Mouse (Mus musculus) MN1 (cell line): ENCODE data around the gene Nat14.
A peak's percentile ranks its signal among the peaks of the same experiment; 100 is the strongest.

ENCODE experiments used
- DNase-seq: peaks from one replicate; pipeline ENCODE4 v3.0.0-alpha.2; 2016; ENCODE audit warnings: low spot score

The Nat14 gene

GRCm38 (mm10) chr7:4920496-4920895, 1.3 kb upstream of the Nat14 start:
- DNase-seq = no peak

DNA sequence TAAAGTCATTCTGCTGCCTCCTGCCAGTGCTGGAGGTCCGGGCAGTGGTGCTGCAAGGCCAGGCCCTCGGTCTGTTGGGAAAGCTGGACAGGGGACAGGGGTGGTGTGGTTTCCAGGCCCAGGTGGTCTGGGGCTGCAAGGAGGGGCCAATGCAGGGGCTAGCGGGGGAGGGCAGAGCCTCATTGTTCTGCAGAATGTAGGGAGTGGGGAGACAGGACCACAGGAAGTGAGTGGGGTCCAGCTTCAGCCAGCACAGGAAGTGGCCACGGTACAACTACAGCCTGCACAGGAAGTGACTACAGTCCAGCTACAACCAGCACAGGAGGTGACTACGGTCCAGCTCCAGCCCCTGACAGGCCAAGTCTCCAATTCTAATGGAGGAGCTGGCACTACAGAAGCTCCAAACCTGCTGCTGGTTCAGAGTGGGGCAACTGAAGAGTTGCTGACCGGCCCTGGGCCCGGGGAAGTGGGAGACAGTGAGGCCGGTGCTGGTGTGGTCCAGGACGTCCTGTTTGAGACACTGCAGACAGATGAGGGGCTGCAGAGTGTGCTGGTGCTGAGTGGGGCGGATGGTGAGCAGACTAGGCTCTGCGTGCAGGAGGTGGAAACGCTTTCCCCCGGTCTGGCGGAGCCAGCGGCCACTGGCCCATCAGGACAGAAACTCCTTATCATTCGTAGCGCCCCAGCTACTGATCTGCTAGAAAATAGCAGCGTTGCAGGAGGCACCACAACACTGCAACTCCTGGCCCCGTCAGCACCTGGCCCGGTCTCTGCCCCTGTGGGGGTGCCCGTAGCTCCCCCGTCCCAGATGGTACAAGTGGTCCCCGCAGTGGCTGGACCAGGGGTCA, 628 bp upstream of the Nat14 start:
- DNase-seq = no peak

- peak; percentile 86 for DNase-seq
Measured at GRCm38 (mm10) chr7:4922508-4922907, 680 bp downstream of the Nat14 start.

DNA sequence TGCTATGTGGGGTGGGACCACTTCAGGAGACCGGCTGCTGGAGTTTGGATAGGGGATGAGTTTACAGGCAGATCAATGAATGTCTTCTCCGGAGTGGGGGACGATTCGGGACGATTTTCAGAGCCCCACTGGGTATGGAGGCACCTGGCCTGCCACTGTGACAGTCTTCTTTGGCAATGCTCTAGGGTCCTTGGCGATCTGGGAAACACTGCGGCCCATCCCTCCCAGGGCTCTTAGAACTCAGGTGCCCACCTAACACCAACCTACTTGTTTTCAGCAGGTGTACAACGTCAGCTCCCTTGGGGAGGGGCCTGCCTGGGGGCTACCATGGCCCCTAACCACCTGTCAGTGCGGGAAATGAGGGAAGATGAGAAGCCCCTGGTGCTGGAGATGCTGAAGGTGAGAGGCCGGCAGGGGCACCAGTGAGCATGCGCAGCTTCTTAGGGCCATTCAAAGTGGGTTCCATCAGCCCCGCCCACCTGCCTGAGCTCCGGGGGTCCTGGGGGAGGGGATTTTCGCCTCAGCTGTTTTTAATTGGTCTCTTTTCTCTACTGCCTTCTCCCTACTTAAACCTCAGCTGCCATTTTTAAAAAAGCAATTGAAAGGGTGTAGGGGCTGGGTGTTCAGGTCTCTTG, 1.2 kb downstream of the Nat14 start:
- DNase-seq = peak; percentile 76

DNA sequence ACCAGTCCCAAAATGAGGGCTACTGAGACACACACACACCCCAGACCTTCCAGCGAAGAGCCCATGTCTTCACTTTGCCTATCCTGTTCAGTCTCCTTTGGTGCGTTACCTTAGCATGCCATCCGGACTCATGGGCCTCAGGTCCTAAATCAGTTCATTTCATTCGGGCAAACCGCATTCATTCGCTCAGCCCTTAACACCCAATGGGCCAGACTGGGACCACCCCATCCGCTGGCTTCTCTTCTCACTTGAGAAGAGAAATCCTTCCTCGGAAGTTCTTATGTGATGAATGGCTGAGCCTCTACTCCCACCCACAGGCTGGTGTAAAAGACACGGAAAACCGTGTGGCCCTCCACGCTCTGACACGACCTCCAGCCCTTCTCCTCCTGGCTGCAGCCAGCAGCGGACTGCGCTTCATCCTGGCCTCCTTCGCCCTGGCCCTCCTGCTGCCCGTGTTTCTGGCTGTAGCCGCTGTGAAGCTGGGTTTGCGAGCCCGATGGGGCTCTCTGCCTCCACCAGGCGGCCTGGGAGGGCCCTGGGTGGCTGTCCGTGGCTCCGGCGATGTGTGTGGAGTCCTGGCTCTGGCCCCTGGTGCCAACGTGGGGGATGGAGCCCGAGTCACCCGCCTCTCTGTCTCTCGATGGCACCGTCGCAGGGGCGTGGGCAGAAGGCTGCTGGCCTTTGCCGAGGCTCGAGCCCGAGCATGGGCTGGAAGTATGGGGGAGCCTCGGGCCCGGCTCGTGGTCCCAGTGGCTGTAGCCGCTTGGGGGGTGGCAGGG, 1.9 kb downstream of the Nat14 start:
- DNase-seq = peak; percentile 84

DNA sequence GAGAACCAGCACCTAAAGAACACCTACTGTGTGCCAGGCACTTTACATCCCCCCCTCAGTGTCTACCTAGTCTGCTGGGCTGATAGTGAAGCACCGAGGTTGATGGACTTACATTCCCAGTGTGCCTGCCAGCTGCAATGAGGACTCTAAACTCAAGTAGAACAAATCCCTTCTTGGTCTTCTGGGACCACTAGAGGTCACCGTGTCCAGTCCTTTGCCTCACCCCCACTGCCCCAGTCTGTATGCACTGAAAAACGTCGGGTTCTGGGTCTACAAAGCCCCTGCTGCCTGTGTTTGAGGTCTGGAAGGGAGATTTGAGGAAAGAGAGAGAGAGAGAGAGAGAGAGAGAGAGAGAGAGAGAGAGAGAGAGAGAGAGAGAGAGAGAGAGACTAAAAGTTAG, 2.7 kb downstream of the Nat14 start:
- no peak for DNase-seq

GRCm38 (mm10) chr7:4924891-4925301, 3.1 kb downstream of the Nat14 start:
- peak; percentile 87 for DNase-seq

DNA sequence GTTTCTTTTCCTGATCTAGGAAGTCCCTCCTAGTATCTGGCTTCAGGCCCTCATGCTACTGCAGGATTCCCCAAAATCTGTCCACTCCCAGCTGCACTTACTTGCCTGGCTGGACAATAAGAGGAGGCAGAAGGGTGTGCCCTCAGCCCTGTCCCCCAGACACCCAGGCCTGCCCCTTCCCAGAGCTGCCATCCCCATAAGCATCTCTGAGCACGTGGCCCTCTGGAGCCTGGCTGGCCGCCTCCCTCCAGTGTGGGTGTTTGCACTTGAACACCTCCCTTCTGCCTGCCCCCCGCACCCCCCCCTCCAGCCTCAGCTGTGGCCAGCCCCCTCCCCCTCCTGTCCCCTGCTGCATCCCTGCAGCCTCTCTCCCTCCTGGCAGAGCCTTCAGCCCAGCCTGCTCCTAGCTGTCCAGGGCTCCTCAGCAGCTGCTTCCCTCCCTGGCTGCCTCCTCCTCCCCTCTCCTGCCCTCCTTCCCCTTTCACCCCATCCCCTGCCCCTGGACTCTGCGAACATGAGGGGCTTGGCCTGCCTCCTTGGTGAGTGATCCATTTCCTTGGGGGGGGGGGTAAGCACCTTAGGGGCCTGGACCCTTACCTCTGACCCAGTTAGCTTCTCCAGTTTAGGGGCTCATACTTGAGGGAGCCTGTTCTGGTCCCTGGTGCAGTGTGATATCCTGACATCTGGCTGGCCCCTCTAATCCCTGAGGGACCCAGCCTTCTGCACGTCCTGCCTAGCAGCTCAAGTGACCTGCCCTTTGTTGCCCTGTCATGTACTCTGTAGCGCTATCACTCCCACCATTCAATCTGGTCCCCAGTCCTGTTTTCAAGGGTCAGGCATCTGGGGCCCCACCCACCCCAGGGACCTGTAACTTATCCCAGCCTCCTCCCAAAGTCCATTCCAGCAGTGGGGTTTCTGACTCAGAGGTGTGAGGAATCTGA, 3.9 kb downstream of the Nat14 start, which contains the start of gene Ssc5d:
Gene Ssc5d, plus strand, starts transcription at position 345 of the 941 bp plus-strand sequence.
- DNase-seq = peak; percentile 74

DNA sequence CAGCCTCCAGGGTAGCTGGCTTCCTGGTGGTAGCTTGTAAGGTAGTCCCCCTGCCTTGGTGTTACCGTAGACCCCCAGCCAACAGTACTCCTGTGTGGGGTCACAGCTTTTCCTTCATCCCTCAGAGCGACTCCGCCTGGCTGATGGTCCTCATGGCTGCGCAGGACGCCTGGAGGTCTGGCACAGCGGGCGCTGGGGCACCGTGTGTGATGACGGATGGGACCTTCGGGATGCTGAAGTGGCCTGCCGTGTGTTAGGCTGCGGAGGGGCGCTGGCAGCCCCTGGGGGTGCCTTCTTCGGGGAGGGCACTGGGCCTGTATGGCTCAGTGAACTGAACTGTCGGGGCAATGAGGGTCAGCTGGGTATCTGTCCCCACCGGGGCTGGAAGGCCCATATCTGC, 5.0 kb downstream of the Nat14 start:
- no peak for DNase-seq

- no peak for DNase-seq
Measured at GRCm38 (mm10) chr7:4927711-4928110, 5.9 kb downstream of the Nat14 start.

- no peak for DNase-seq
Measured at GRCm38 (mm10) chr7:4928323-4928722, 6.5 kb downstream of the Nat14 start.

DNA sequence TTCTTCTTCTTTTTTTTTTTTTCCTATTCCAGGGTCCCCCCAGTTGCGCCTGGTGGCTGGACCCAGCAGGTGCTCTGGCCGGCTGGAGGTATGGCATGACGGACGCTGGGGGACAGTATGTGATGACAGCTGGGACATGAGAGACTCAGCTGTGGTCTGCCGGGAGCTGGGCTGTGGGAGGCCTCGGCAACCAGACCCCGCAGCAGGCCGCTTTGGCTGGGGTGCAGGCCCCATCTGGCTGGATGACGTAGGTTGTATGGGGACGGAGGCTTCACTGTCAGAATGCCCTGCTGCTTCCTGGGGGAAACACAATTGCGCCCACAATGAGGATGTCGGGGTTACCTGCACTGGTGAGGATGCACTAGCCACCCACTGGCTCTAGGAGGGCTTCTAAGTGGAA, 11.3 kb downstream of the Nat14 start:
- no peak for DNase-seq

DNA sequence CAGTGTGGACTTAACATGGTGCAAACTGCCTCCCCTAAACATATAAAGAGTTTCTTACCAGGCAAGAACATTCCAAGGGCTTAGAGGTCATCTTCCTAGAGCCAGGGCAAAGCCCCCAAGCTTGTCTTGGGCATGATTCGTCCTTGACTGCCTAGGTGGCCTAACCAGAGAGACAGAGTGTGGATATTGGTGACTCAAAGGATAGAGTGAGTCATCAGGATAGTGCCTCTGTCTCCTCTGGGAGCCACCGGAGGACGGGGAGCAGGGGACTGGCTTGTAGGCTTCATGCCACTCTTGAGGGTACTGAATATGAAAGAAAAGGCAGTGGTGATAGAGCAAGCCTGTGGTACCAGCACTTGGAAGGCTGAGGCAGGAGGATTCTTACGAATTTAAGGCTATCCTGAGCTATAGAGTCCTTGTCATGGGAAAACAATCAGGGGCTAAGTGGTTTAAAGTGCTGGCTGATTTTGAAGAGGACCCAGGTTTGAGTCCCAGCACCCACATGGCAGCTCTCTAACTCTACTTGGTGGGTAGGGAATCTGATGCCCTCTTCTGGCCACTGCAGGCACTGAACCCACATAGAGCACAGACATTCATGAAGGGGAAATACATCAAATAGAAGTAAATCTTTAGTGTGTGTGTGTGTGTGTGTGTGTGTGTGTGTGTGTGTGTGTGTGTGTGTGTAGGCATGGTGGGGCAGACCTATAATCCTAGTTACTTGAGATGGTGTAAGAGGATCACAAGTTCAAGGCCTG, 12.5 kb downstream of the Nat14 start:
- no peak for DNase-seq

DNA sequence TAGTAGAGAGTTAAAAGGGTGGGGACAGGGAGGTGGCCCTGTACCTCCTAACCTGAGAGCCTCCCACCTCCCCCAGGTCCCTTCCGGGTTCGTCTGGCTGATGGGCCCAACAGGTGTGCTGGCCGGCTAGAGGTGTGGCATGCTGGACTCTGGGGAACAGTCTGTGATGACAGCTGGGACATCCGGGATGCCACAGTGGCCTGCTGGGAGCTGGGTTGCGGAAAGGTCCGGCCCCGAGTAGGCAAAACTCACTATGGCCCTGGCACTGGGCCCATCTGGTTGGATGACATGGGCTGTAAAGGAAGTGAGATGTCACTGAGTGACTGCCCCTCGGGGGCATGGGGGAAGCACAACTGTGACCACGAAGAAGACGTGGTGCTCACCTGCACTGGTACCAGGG, 15.0 kb downstream of the Nat14 start:
- no peak for DNase-seq

DNA sequence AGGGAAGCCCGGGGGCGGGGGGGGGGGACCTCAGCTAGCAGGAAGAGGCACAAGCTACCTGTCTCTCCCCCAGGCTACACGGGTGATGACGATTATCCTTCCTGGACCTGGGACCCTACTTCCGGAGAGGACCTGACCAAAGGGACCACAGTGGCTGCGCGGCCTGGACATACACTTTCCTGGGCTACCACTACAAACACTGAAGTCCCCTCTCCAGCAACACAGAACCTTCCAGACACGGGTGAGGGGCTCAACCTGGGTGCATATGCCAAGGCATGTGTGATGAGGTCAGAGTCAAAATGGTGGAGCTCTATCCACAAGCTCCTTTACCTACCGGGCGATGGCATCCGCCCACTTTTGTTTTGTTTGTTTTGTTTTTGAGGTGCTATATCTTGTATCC, 15.6 kb downstream of the Nat14 start:
- DNase-seq = no peak

- DNase-seq = no peak
Measured at GRCm38 (mm10) chr7:4938456-4938855, 16.6 kb downstream of the Nat14 start.

- DNase-seq = peak; percentile 78
Measured at GRCm38 (mm10) chr7:4940068-4940479, 18.2 kb downstream of the Nat14 start.

DNA sequence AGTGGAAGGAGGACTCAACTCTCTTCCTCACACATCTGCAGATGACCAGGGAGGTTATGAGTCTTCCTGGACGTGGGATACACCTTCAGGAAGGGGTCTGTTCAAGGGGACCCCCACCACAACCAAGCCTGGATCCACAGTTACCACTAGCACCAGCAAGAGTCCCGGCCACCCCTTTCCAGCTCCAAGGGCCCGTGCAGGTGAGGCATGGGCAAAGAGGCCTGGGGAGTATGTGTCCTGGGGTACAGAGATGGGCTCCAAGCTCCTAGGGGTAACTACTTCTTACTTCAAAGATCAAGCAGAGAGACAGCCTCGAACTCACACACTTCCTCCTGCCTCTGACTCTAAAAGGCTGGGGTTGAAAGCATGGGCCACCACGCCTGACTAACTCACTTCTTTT, 20.8 kb downstream of the Nat14 start:
- no peak for DNase-seq

- peak; percentile 92 for DNase-seq
Measured at GRCm38 (mm10) chr7:4943223-4943815, 21.5 kb downstream of the Nat14 start.

DNA sequence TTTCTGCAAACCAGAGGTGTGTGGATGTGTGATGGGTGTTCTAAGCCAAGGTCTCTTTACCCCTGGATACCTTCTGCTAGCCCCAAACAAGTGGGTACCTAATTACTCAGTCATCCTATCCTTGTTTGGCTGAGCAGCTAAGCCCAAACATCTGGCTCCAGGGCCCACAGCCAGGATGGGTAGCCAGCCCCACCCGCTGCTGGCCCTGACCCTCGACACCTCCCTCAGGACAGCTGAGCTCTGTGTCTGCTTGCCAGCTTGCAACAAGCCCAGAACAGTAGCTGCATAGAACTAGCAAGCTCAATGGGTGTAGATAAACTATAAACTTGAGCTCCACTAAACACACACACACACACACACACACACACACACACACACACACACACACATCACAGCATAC, 26.0 kb downstream of the Nat14 start:
- peak; percentile 31 for DNase-seq
